Mouse (Mus musculus): ENCODE measurements at regions not wholly inside any gene's neighbourhood (a gene's known extent, or its start where the extent isn't known, plus 50 kb on each side); places are given as distances from the start of the nearest gene placed in this dataset.
"Not testable (repeated sequence)": the region's sequence is repeated elsewhere in the genome, so short reads cannot be mapped to it uniquely, and the experiment has no call there.

DNA sequence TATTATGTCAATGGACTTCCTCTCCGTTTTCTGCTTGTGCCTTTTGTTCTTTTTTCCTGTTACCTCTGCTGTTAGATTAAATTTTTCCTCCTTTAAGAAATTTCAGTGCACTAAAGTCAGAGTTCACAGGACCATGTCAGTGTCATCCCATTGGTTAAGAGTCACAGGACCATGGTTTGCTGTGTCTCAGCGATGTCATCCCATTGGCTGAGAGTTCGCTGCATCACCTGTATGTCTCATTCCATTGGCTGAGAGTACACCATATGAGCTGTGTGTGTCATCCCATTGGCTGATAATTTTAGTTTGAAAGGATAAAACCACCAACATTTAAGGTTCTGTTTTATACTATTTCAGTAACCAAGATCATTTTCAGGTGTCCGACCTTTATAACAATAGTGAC, 50.7 kb upstream of the Jade1 start:
- 0 out of 2 replicates have a peak, but pooled peaks cover 3% of the 10 kb centered on the region for H3K9me3 ChIP-seq (replicated peaks)
- no peaks in the 10 kb centered on the region for H3K27me3 ChIP-seq (replicated peaks)
- H3K4me2 ChIP-seq = no peak overlapping the region
- no peaks in the 10 kb centered on the region for H3K4me1 ChIP-seq (replicated peaks)
- H3K9ac ChIP-seq = no peak overlapping the region
- ATAC-seq (ENCODE audit: insufficient number of reproducible peaks, low FRiP score) = no peak
- WGBS = 91% methylated on average over 4 of the region's 4 CpGs
- H3K4me3 ChIP-seq = no peak overlapping the region
- H3K27ac ChIP-seq (ENCODE audit: poor library complexity, severe bottlenecking) = no peak overlapping the region
- H3K36me3 ChIP-seq = no peaks in the 10 kb centered on the region

DNA sequence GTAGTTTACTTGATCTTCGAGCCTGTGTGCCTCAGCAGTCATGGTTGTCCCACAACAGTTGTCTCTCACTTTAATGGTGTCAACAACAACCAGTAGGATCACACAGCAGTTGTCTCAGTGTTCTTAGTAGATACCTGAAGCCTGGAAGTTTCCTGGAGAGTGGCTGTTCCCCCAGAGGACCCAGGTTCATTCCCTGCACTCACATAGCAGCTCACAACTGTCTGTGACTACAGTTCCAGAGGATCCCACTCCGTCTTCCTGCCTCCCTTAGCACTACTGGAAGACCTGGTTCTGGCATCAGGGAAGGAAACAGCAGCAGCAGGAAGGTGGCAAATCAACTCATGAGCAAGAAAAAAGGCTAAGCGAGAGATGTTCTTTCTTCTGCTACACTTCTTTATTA, 53.4 kb upstream of the Jade1 start:
- ATAC-seq (ENCODE audit: insufficient number of reproducible peaks, low FRiP score) = no peak
- H3K36me3 ChIP-seq = no peaks in the 10 kb centered on the region
- WGBS = 63% methylated on average over 3 of the region's 3 CpGs
- H3K4me3 ChIP-seq = no peak overlapping the region
- 0 out of 2 replicates have a peak, but pooled peaks cover 5% of the 10 kb centered on the region for H3K4me1 ChIP-seq (replicated peaks)
- no peaks in the 10 kb centered on the region for H3K27me3 ChIP-seq (replicated peaks)
- H3K4me2 ChIP-seq = no peak overlapping the region
- H3K27ac ChIP-seq (ENCODE audit: poor library complexity, severe bottlenecking) = no peak overlapping the region
- H3K9me3 ChIP-seq (replicated peaks) = 0 out of 2 replicates have a peak, but pooled peaks cover 3% of the 10 kb centered on the region
- no peak overlapping the region for H3K9ac ChIP-seq

DNA sequence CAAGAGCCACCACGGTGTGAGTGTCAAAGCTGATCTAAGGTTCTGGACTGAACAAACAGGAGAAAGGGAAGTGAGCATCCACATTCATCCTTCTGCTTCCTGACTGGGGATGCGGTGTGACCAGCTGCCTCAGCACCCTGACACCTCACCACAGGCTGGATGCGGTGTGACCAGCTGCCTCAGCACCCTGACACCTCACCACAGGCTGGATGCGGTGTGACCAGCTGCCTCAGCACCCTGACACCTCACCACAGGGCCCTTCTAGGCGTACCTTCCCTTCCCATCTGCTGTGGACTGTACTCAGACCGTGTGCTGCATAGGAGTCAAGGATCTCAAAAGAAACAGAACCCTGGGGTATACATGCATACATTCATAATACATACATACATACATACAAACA, 53.9 kb upstream of the Jade1 start:
- H3K9me3 ChIP-seq (replicated peaks); H3K27ac ChIP-seq (ENCODE audit: poor library complexity, severe bottlenecking); H3K36me3 ChIP-seq; H3K27me3 ChIP-seq (replicated peaks); H3K4me2 ChIP-seq; H3K4me1 ChIP-seq (replicated peaks); ATAC-seq (ENCODE audit: insufficient number of reproducible peaks, low FRiP score); H3K4me3 ChIP-seq; H3K9ac ChIP-seq: not testable (repeated sequence)
- WGBS = 45% methylated on average over 6 of the region's 6 CpGs

DNA sequence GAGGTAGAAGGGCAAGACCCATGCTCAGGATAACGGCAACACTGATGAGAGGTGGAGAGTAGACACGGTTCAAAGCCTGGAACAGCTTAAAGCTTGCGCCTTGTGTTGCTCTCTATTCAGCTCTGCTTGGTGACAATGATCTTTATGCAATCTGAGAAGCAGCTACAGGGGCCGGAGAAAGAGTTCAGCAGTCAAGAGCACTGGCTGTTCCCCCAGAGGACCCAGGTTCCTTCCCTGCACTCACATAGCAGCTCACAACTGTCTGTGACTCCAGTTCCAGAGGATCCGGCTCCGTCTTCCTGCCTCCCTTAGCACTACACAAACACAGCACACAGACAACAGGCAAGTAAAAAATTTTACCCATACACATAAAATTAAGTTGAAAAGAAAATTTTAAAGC, 54.4 kb upstream of the Jade1 start:
- Histone ChIP-seq H3K4me1 (replicated peaks) (0 out of 2 replicates have a peak, but pooled peaks cover 6% of the 10 kb centered on the region), H3K27me3 (replicated peaks) (no peaks in the 10 kb centered on the region), H3K9me3 (replicated peaks) (0 out of 2 replicates have a peak, but pooled peaks cover 3% of the 10 kb centered on the region), H3K36me3 (no peaks in the 10 kb centered on the region), H3K4me2 (no peak overlapping the region), H3K27ac (ENCODE audit: poor library complexity, severe bottlenecking) (no peak overlapping the region), H3K9ac (no peak overlapping the region), H3K4me3 (no peak overlapping the region)
- WGBS = 69% methylated on average over 6 of the region's 6 CpGs
- ATAC-seq (ENCODE audit: insufficient number of reproducible peaks, low FRiP score) = no peak

DNA sequence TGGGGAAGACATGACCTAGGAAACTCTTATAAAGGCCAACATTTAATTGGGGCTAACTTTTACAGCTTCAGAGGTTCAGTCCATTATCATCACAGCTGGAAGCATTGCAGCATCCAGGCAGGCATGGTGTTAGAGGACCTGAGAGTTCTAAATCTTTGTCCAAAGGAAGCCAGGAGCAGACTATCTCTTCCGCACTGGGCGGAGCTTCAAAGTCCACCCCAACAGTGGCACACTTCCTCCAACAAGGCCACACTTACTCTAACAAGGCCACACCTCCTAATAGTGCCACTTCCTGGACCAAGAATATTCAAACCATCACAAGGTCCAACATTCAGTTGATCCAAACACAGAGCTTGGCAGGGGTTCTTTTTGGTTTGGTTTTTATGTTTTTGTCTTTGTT, 55.9 kb upstream of the Jade1 start:
- H3K9me3 ChIP-seq (replicated peaks) = no peaks in the 10 kb centered on the region
- no peak overlapping the region for H3K9ac ChIP-seq
- ATAC-seq (ENCODE audit: insufficient number of reproducible peaks, low FRiP score) = no peak
- 0 out of 2 replicates have a peak, but pooled peaks cover 6% of the 10 kb centered on the region for H3K4me1 ChIP-seq (replicated peaks)
- H3K36me3 ChIP-seq = no peaks in the 10 kb centered on the region
- no peak overlapping the region for H3K4me2 ChIP-seq
- no peaks in the 10 kb centered on the region for H3K27me3 ChIP-seq (replicated peaks)
- WGBS = 83% methylated on average over 2 of the region's 2 CpGs
- H3K27ac ChIP-seq (ENCODE audit: poor library complexity, severe bottlenecking) = no peak overlapping the region
- H3K4me3 ChIP-seq = no peak overlapping the region

DNA sequence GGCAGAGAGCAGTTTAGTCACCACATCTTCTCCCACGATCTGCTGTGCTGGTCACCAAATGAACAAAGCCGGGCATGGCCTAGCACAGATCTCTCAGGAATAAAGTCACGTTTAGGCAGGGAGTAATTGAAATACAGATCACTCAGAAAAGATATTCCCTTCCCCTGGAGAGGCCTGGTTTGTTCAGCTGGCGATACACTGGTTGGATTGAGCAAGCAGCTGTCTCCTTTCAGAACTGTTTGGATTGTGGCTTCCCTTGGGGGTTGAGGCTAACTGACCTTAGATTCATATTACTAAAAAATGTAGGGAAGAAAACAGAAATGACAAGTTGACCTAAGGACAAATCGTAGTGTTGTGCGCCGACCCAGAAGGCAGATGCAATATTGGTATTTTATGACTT, 56.7 kb upstream of the Jade1 start:
- H3K9ac ChIP-seq = no peak overlapping the region
- no peak overlapping the region for H3K4me2 ChIP-seq
- H3K4me1 ChIP-seq (replicated peaks) = 0 out of 2 replicates have a peak, but pooled peaks cover 6% of the 10 kb centered on the region
- no peak for ATAC-seq (ENCODE audit: insufficient number of reproducible peaks, low FRiP score)
- H3K36me3 ChIP-seq = no peaks in the 10 kb centered on the region
- 82% methylated on average over 7 of the region's 7 CpGs for WGBS
- H3K27me3 ChIP-seq (replicated peaks) = no peaks in the 10 kb centered on the region
- H3K9me3 ChIP-seq (replicated peaks) = no peaks in the 10 kb centered on the region
- H3K4me3 ChIP-seq = no peak overlapping the region
- no peak overlapping the region for H3K27ac ChIP-seq (ENCODE audit: poor library complexity, severe bottlenecking)

DNA sequence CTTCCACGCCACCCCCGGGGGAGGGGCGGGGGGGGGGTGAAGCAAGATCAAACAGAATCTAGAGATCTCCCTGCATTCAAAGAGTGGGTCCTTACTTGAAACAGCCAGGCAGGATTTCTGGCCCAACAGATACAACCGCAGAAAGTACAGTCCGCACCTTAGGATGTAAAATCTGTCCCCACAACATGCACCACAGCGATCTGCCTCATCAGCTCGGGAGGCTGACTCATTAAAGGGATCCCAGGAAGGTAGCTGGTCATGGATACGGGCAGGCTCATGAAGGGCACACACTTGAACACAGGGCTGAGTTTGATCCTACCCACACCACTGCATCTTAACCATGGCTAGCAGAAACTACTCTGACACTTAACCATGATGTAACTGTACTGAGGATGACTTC, 57.8 kb upstream of the Jade1 start:
- no peak overlapping the region for H3K27ac ChIP-seq (ENCODE audit: poor library complexity, severe bottlenecking)
- no peaks in the 10 kb centered on the region for H3K36me3 ChIP-seq
- ATAC-seq (ENCODE audit: insufficient number of reproducible peaks, low FRiP score) = no peak
- WGBS = 58% methylated on average over 8 of the region's 8 CpGs
- H3K9me3 ChIP-seq (replicated peaks) = no peaks in the 10 kb centered on the region
- 0 out of 2 replicates have a peak, but pooled peaks cover 6% of the 10 kb centered on the region for H3K4me1 ChIP-seq (replicated peaks)
- H3K9ac ChIP-seq = no peak overlapping the region
- H3K4me3 ChIP-seq = no peak overlapping the region
- no peaks in the 10 kb centered on the region for H3K27me3 ChIP-seq (replicated peaks)
- peak overlapping the region; percentile 46 for H3K4me2 ChIP-seq

DNA sequence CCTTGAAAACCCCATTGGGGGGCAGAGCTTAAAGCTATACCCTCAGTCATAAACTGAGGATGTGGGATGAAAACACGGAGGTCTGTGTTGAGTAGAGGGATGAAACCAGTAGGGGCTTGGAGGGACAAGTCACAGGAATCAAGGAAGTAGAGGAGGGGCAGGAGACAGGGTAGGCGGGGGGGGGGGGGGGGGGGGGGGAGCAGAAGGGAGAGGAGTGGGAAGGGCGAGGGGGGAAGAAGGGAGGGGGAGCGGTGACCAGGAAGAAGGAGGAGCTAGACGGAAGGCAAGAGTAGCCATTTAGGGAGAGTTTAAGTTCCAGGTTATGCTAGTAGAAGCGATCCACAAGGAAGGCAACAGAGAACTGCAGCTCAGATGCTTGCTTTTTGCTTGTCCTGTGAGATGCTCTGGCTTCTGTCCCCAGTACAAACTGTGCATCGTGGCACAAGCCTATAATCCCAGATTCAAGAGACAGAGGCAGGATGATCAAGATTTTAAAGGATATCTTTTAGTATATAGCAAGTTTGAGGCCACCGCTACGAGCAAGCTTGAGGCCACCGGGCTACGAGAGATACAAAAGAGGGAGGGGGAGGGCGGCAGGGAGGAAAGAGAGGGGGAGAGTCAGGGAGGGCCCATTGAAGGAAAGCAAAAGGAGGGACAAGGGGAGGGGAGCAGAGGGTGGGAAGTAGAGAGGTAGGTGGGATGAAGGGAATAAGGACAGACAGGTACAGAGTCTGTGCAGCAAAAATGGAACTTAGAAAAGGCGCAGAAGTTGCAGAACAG, 58.4 kb upstream of the Jade1 start:
- Histone ChIP-seq H3K4me3 (no peak overlapping the region), H3K9ac (no peak overlapping the region), H3K36me3 (no peaks in the 10 kb centered on the region), H3K27ac (ENCODE audit: poor library complexity, severe bottlenecking) (no peak overlapping the region), H3K4me2 (peak overlapping the region; percentile 46), H3K4me1 (replicated peaks) (0 out of 2 replicates have a peak, but pooled peaks cover 6% of the 10 kb centered on the region), H3K9me3 (replicated peaks) (no peaks in the 10 kb centered on the region), H3K27me3 (replicated peaks) (no peaks in the 10 kb centered on the region)
- WGBS = 42% methylated on average over 12 of the region's 13 CpGs
- no peak for ATAC-seq (ENCODE audit: insufficient number of reproducible peaks, low FRiP score)

DNA sequence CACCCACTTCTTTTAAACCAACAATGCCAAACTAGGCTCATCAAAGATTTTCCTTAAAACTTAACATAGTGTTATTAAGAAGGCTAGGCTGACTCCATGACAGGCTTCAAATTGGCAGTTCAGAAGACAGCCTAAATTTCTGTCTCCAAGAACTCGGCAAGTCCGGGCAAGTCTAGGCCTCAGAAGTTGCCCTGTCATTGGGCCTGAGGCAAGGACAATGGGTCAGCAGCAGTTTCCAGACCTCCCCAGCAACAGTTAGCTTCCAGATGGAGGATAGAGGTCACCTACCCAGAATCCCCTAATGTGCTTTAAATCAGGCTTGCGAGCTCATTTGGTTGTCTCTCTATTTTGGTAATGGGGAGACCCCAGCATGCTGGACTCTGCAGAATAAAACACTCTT, 59.6 kb upstream of the Jade1 start:
- 87% methylated on average over 3 of the region's 3 CpGs for WGBS
- H3K36me3 ChIP-seq = no peaks in the 10 kb centered on the region
- ATAC-seq (ENCODE audit: insufficient number of reproducible peaks, low FRiP score) = no peak
- H3K4me1 ChIP-seq (replicated peaks) = 0 out of 2 replicates have a peak, but pooled peaks cover 6% of the 10 kb centered on the region
- no peak overlapping the region for H3K27ac ChIP-seq (ENCODE audit: poor library complexity, severe bottlenecking)
- H3K4me2 ChIP-seq = no peak overlapping the region
- H3K27me3 ChIP-seq (replicated peaks) = no peaks in the 10 kb centered on the region
- H3K4me3 ChIP-seq = no peak overlapping the region
- no peaks in the 10 kb centered on the region for H3K9me3 ChIP-seq (replicated peaks)
- no peak overlapping the region for H3K9ac ChIP-seq

DNA sequence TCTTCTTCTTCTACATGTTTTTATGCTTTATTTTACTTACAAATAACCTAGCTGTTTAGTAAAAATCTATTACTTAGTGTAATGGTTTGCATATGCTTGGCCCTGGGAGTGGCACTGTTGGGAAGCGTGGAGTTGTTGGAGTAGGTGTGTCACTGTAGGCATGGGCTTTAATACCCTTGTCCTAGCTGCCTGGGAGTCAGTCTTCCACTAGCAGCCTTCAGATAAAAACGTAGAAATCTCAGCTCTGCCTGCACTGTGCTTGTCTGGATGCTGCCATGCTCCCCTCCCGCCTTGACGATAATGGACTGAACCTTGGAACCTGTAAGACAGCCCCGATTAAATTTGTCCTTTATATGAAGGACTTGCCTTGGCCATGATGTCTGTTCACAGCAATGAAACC, 60.4 kb upstream of the Jade1 start:
- Histone ChIP-seq H3K27me3 (replicated peaks) (no peaks in the 10 kb centered on the region), H3K27ac (ENCODE audit: poor library complexity, severe bottlenecking) (no peak overlapping the region), H3K9me3 (replicated peaks) (no peaks in the 10 kb centered on the region), H3K36me3 (no peaks in the 10 kb centered on the region), H3K9ac (no peak overlapping the region), H3K4me1 (replicated peaks) (0 out of 2 replicates have a peak, but pooled peaks cover 9% of the 10 kb centered on the region), H3K4me3 (no peak overlapping the region), H3K4me2 (no peak overlapping the region)
- 75% methylated on average over 5 of the region's 5 CpGs for WGBS
- ATAC-seq (ENCODE audit: insufficient number of reproducible peaks, low FRiP score) = no peak

DNA sequence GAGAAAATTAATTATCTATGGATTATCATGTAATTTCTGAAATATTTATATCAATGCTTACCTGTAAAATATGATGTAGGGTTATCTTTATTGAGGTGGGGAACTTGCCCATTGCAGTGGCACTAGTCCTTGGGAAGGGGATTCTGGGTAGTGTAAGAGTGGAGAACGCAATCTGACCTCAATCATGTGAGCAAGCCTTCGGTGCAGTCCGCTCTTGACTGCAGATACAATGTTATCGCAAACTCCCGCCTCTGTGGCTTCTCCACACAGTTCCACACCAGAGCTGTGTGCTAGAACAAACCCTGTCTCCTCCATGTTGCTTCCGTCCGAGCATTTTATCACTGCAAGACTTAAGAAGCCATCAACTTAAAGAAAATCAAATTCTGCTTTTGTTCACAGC, 62.1 kb upstream of the Jade1 start:
- Histone ChIP-seq H3K9ac (no peak overlapping the region), H3K27me3 (replicated peaks) (no peaks in the 10 kb centered on the region), H3K36me3 (no peaks in the 10 kb centered on the region), H3K4me1 (replicated peaks) (peaks cover 19% of the 10 kb centered on the region; the same call in 1 of the 2 replicates), H3K9me3 (replicated peaks) (no peaks in the 10 kb centered on the region), H3K27ac (ENCODE audit: poor library complexity, severe bottlenecking) (no peak overlapping the region), H3K4me3 (no peak overlapping the region), H3K4me2 (no peak overlapping the region)
- WGBS = 84% methylated on average over 7 of the region's 7 CpGs
- ATAC-seq (ENCODE audit: insufficient number of reproducible peaks, low FRiP score) = no peak
